Mouse (Mus musculus) spleen, postnatal 36 days (tissue): ENCODE measurements around the gene Fam83f.
A peak's percentile ranks its signal among the peaks of the same experiment; 100 is the strongest.
"Not testable (repeated sequence)": the region's sequence is repeated elsewhere in the genome, so short reads cannot be mapped to it uniquely, and the experiment has no call there.

ENCODE experiments used
- DNase-seq, 2 experiments: peaks; one replicate each; pipeline ENCODE4 v3.0.0; 2022; ENCODE audit warnings: low spot score in 2 of 2, mixed read lengths in 1 of 2

The Fam83f gene

DNA sequence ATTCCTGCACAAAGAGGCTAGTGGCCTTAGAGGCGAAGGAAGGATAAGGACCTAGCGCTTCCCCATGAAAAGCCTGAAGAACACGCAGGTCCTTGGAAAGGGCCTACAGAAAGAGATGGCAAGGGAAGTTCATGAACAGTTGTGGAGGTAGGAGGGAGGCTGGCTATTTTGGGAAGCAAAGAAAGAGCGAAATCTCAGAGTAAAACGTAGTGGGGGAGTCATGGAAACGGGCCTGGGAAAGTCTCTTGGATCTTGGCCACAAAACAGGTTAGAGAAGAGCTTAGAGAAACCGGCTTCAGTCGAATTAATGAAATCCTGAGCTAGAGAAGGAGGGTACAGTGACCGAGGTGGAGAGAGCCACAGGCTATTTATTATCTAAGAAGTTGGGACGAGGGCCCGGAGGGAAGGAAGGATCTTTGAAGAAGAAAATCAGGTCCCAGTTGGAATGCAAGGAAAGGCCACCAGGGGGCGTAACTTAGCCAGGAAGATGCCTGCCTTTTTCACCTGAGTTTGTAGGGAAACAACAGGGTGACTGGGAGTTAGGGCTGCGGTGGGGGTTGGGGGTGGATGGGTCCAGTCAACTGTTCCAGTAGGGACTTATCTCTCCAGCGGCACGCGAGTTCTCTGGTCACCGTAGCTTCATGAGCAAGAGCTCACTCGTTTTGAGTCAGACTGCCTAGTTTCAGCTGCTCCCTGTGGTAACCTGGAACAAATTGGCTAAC lies 34.3 kb downstream of the Fam83f start:
- DNase-seq = peak; percentile 32 to 59

DNA sequence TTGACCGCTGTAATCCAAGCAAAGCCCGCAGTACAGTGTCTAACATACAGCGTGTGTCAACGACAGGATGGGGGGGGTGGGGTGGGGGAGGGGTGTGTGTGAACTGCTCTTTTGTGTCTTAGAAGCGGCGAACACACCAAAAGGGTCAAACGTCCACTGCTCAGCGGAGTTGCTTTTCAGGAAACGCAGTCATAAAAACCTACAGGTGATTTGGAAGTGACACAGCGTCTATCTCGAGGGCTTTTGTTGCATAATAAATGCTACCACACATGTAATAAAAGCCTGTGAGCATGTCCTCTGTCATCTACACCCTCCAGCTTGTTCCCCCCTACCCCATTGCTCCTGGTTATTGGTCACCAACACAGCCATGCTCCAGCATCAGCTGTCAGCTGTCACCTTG lies 34.9 kb downstream of the Fam83f start:
- no peak for DNase-seq

DNA sequence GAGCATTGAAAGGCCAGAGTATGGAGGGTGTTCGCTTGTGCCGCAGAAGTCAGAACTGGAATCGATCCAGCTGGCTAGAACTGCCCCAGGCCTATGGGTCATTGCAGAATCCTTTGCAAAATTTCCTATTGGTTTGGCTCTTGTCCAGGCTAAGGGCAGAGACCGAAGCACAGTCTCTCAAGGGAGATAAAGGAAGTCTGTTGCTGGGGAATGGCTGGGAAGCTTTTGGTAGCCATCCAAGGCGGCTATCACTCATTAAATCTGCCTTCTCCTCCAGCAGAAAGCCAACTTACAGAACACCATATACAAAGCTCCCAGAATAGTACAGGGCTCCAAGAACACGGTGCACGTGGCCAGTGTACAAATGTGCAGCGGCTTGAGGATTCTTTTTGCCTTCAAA lies 35.4 kb downstream of the Fam83f start:
- DNase-seq = peak; percentile 19 to 32

DNA sequence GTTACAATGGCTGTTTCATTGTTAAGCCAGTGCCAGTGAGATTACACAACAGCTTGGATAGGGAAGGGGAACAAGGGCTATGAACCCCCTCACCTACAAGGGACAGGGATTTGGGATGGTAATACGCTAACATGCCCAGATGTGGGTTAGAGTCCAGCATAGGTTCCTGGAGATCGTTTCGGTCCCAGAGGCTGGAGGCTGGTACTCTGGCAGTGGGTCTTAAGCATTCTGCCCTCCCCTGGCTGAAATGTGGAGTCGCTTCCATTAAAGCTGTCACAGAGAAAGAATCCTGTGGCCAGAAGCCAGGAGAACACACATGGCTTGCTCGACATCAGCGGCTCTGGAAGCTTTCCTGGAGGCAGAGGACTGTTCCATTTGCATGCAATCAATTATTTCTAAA lies 37.9 kb downstream of the Fam83f start:
- DNase-seq = no peak

DNA sequence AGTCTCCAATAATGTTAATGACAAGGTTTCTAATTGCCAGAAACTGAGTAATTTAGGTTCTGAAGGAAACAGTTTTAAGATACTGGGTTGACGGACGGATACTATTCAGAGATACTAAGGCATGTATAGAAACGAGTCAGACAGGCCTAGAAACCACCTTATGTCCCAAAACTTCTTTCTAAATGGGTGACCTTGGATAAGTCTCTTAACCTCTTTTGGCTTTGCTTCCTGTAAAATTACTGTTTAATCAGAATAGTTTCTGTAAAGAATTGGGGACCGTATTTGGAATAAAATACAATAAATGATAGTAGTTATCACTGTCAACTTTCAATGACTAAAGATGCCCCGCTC lies 38.6 kb downstream of the Fam83f start:
- no peak for DNase-seq

DNA sequence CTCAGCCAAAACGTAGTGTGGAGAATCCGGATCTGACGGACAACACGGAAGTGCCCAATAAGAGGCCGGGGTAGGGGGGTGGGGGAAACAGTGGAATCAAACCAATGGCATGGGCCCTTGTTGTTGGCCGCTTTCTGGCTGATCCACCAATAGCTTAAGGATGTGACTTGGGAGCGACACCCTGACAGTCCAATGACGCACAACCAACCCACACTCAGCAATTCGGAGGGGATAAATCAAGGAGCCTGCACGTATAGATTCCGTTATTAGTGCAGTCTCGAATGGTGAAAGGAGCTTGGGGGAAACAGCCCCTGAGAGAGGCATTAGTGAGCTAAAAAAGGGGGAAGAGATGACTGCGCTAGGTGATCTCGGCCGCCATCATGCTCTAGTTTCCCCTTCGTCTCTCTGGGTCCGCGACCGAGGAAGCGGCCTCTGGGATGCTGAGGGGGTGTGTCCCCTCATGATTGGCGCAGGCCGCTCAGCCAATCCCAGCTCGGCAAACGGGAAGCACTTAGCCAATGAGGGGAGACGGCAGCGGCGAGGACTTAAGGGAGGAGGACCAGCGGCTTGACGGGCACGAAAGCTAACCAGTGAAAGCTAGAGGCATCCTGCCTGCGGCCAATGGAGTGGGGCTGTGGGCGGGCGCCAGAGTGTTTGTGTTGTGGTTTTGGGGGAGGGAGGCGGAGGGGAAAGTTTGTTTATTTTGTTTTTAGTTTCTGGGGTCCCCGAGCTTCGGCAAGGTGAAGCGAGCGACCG lies 39.1 kb downstream of the Fam83f start, which contains the start of gene Tnrc6b:
Gene Tnrc6b (plus strand): TSS at position 706 of the 756 bp plus-strand sequence.
- peak; percentile 99 for DNase-seq

DNA sequence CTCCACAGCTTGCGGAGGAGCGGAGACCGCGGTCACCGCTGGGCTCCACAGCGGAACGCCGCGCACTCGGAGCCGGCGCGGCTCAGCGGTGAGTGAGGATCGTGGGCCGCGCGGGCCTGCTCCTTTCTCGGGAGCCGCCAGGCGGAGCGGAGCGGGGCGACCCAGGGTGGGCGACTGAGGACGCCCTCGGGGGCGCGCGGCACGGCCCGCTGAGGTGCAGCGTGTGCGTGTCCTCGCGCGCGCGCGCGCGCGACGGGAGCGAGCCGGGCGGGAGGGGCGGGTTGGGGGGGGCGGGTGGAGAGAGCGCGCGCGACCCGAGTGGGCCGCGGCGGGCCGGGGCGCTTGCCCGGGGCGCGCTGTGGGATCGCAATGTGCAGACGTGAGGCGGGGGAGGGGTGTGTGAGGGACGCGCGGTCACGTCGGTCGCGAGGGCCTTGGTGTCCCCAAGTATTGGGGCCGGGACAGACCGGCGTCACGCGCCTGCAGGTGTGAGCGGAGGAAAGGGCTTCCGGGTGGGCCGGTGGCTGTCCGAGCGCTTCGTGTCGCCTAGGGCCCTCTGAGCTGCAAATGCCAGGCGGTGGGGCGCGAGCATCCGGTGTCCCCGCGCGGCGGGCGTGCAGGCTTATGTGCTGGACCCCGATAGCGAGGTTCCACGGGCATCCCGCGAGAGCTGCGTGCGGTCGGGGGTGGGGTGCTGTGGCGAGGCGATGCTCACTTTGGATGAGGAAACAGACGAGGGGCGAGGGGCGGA lies 39.9 kb downstream of the Fam83f start:
- DNase-seq = peak; percentile 60 to 63

DNA sequence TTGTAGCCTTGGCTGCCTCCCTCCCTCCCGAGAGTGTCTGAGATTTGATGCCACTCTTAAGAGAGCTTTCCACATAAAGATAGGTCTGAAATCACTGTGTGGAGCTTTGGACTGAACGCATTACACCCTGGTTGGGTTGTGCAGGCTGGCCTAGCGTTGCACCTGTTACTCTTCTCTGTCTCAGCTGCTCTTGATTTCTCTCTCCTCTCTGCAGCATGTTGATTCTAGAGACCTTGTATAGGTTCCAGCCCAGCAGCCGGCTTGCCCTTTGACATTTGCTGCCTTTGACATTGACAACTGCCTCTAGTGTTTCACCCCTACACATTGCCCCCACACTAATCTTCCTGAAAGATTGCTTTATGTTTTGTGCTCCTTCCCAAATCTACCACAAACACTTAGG lies 42.7 kb downstream of the Fam83f start:
- DNase-seq = no peak

DNA sequence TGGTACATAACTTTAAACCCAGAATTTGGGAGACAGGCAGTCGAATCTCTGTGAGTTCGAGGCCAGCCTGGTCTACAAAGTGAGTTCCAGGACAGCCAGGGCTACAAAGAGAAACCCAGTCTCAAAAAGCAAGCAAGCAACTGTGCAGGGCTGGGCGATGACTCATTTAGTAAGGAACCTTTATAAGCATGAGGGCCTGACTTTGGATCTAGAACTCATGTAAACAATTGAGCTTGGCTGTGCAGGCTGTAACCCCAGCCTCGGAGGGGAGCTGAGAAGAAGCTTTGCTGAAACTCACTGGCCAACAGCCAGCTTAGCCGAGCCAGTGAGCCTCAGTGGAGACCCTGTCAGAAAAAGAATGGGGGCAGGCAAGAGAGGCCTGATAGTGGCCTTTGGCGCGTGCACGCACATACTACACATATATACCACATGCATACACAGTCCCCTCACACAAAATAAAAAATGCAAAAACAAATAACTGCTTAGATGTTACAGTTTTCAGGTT lies 45.0 kb downstream of the Fam83f start:
- no peak for DNase-seq

DNA sequence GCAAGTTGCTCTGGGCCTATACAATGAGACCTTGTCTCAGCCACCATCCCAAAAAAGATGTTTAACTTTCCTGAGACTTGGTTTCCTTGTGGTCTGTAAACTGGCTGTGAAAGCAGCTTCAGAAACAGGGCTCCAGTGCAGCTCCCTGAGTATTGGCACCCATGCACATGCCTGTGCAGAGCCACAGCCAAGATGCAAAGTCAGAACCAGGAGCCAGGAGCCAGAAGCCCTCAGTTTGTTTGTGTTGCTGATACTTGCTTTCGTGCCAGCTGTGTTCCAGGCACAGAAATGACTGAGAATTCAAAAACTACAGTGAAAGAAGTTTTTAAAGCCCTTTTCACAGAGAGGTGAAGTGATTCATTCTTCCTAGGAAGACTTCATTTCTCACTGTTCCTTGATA lies 45.8 kb downstream of the Fam83f start:
- DNase-seq = no peak

DNA sequence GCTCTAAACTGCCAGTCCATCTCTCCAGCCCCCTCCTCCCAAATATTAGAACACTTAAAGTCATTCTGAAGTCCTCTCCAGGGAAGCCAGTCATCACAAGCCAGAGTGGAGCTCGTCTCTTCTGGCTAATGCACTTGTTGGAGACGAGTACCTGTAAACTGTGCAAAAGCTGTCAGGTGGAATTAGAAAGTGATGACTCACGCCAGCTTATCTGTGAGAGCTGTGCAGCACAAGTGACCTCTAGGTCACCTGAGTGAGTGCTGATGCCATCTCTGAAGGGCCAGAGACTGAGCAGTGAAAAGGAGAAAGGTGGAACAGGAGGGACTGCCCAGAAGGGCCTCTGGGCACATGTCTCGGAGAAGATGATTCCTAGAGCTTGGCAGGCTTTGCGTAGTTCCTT lies 48.6 kb downstream of the Fam83f start:
- no peak for DNase-seq

DNA sequence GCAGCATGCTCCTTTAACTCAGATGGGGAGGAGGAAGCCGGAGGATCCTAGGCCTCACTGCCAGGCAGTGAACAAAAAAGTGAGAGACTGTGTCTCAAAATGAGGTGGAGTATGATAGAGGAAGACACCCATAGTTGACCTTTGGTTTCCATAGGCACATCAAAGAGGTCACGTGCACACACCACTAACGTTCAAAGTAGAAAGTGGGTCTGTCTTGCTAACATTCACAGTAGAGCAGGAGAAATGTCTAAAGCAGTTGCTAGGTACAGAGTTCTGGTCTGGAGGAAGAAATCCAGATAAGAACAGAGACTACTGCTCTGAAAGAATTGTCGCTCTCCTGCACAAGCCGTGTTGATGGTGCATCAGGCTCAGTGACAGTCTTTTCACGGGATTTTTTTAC lies 50.2 kb downstream of the Fam83f start:
- no peak for DNase-seq

DNA sequence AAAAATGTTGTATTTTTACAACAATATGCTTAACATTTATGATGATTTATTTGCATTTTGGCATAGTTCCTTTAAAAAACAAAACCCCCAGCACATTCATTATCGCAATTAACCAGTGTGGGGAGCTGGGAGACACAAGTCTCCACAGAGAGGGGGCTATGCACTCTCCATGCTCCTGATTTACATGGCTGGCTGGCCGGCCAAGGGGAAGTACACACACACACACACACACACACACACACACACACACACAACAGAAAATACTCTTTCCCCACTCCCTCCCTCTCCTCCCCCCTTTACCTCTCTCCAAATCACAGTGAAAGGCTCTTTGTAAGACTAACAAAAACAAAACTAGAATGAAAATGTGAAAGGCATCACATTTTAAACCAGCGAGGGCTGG lies 50.7 kb downstream of the Fam83f start:
- no peak for DNase-seq

DNA sequence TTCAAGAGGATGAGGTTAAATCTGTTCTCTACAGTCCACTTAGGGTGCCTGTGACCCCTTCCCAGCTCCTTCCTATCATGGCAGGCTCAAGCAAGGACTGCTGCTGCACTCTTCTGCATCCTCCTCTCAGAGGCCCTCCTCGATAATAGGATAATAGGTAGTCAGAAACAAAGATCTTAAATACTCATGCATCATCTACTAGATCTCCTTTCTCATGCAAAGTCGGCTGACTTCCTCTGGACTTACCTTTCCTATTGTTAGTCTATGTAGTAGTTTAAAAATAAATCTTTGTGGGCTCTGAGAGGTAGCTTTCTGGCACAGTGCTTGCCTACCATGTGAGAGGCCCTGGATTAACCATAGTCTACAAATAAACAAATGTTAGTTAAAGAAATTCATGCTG lies 57.8 kb downstream of the Fam83f start:
- no peak for DNase-seq

DNA sequence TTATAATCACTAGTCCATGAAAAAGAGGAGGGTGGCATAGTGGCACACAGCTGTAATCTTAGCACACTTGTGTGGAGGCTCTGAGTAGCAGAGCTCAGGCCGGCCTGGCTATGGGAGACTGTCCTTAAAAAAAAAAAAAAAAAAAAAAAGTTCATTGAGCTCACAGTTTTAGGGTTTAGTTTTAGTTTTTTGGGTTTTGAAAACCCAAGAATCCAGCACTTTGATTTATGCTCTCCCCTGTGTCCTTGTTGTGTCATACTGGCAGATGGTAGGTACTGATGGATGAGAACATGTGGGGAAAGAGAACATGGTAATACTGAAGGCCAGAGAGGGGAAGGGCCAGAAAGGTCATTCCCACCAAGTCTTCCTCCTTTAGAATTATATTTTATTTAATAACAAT lies 59.4 kb downstream of the Fam83f start:
- no peak for DNase-seq

DNA sequence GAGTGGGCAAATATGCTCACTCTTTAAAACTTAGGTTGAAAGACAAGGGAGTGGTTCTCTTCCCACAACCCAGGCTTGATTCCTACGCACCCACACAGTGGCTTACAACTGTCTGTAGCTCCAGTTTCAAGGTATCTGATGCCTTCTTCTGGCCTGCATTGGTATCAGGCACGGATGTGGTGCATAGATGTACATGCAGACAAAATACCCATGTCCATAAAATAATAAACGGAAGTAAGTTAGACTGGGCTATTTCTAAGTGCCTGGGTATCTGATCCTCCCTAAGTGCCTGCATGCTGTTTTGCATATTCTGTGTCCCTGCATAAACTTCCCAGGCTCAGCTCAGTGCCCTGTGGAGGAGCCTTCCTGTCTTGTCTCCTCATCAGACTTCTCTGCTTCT lies 59.9 kb downstream of the Fam83f start:
- DNase-seq = no peak

DNA sequence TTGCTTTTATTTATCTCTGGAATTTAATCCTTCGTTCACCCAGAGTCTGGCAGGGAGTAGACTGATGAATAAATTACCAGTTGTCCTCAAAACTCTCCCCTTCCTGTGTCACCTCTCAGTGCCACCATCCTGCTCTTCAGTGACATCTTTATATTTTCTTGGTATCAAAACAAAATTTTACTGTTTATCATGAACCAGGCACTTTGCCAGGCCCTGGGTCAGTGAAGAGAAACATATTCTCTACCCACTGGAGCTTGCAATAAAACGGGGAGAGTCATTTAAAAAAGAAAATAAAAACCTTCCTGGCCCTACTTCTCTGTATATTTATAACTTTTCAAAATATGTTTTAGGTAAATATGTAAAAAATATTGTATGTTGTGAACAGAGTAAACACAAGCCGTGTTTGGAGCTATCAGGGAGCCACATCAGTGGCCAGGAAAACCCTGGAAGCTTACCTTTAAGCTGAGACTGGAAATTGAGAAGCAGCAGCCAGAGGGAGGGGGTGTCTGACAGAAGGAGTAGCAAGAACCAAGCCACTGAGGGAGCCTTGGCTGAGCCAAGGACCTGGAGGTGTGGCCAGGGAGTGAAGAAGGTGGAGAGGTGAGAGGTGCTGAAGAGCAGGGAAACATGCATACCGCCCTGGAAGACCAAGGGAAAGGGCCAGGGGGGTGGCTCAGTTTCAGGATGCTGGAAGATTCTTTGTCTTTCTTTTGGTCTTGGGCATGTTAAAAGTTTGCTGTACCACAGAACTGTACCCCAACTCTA lies 60.8 kb downstream of the Fam83f start:
- no peak for DNase-seq

DNA sequence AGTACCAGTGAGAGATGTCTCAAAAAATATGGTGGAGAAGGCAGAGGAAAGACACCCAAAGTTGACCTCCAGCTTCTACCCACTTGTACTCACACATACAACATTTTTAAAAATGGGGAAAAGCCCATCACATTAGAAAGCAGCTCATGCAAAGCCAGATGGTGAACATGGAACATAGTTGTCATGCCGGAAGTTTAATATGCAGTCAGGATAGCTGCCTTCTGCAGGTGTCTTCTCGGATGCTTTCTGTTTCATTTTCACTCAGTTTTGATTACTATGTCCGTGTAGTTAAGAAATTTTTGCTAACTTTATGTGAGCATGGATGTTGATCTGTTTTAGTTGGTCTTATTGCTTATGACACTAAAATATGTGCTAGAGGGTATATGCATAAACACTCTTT lies 63.7 kb downstream of the Fam83f start:
- DNase-seq = peak; percentile 19 to 21

DNA sequence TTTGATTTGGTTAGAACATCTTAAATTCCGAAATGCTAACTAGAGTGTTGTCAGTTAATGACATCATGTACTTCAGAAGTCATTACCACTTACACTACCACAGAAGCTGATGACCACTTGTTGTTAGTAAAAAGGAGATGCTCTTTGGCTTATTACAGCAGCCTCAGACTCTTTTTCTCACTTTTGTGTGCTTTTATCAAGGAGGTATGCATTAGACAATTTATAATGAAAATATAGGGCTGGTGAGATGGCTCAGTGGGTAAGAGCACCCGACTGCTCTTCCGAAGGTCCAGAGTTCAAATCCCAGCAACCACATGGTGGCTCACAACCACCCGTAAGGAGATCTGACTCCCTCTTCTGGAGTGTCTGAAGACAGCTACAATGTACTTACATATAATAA lies 64.1 kb downstream of the Fam83f start:
- not testable (repeated sequence) for DNase-seq

DNA sequence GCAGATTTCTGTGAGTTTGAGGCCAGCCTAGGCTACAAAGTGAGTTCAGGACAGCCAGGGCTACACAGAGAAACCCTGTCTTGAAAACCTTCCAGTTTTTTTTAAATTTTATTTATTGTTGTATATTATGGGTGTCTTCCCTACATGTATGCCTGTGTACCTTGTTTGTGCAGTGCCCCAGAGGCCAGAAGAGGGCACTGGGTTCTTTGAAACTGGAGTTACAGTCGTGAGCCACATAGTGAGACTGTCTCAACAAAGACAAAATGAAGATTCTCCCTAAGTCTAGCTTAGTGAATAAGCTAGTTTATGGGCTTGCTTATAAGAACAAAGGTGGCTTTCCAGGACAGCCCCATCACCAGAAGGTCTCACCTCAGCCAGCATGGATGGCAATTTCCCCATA lies 64.9 kb downstream of the Fam83f start:
- DNase-seq = peak; percentile 23 to 28

DNA sequence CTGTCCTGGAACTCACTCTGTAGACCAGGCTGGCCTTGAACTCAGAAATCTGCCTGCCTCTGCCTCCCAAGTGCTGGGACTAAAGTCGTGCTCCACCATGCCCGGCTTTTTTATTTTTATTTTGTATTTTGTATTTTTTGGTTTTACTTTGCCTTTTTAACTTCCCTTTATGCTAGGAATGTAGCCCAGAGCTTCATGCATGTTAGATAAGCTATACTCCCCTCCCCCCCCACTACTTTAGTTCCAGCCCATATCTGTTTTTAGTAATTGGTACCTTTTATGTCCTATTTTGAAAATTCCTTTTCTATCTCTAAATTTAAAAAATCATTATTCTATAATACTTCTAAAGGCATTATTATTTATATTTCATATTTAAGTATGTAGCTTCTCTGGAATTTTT lies 66.6 kb downstream of the Fam83f start:
- no peak for DNase-seq

DNA sequence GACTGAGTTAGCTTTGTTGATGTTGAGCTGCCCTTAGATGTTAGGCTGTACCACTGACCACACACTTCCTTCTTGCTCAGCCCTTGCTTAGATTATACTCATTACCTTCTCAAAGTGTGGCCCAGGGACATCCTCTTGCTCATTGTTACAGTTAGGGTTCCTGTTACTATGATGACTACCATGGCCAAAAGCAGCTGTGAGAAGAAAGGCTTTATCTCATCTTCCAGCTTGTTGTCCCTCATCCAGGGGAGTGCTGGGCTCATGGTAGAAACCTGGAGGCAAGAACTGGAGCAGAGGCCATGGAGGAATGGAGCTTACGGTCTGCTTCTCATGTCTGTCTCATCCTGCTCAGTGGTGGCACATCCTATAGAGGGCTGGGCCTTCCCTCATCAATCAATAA lies 68.3 kb downstream of the Fam83f start:
- DNase-seq = no peak
